Mouse (Mus musculus) cerebellum, adult 9-10 months (tissue): ENCODE results near the gene Iqcb1.

Experiments
- DNase-seq: peaks from one replicate; pipeline ENCODE4 v3.0.0; 2022

Gene Iqcb1

GRCm38 (mm10) chr16:36875276-36875851, 47.2 kb downstream of the Iqcb1 start:
- peak; percentile 72 for DNase-seq

GRCm38 (mm10) chr16:36877316-36877715, 49.1 kb downstream of the Iqcb1 start:
- DNase-seq, result peak; percentile 21

GRCm38 (mm10) chr16:36882737-36883343, 54.7 kb downstream of the Iqcb1 start:
- peak; percentile 85 for DNase-seq

- peak; percentile 35 for DNase-seq
Observed at GRCm38 (mm10) chr16:36884881-36885280, 56.7 kb downstream of the Iqcb1 start.

- DNase-seq, result no peak
Observed at GRCm38 (mm10) chr16:36885912-36886311, 57.7 kb downstream of the Iqcb1 start.

GRCm38 (mm10) chr16:36887546-36887945, 59.4 kb downstream of the Iqcb1 start:
- no peak for DNase-seq

GRCm38 (mm10) chr16:36890559-36890958, 62.4 kb downstream of the Iqcb1 start:
- DNase-seq, result no peak

- no peak for DNase-seq
Observed at GRCm38 (mm10) chr16:36891415-36891814, 63.2 kb downstream of the Iqcb1 start.

- DNase-seq, result no peak
Observed at GRCm38 (mm10) chr16:36893317-36893716, 65.1 kb downstream of the Iqcb1 start.

- DNase-seq, result no peak
Observed at GRCm38 (mm10) chr16:36896712-36897111, 68.5 kb downstream of the Iqcb1 start.

- no peak for DNase-seq
Observed at GRCm38 (mm10) chr16:36903156-36903555, 75.0 kb downstream of the Iqcb1 start.

- DNase-seq, result no peak
Observed at GRCm38 (mm10) chr16:36911909-36912308, 83.7 kb downstream of the Iqcb1 start.

GRCm38 (mm10) chr16:36912311-36912710, 84.1 kb downstream of the Iqcb1 start:
- DNase-seq, result no peak

GRCm38 (mm10) chr16:36914195-36914594, 86.0 kb downstream of the Iqcb1 start:
- DNase-seq, result no peak

GRCm38 (mm10) chr16:36918505-36918904, 90.3 kb downstream of the Iqcb1 start:
- no peak for DNase-seq

GRCm38 (mm10) chr16:36920410-36920809, 92.2 kb downstream of the Iqcb1 start:
- DNase-seq, result no peak

GRCm38 (mm10) chr16:36921067-36921613, 93.0 kb downstream of the Iqcb1 start:
- no peak for DNase-seq

- no peak for DNase-seq
Observed at GRCm38 (mm10) chr16:36921980-36922379, 93.8 kb downstream of the Iqcb1 start.
